ENCODE assay signal across 8 mouse cellular contexts in genomic region chr2:57239356-57239755, GRCm38 (mm10). TPM values are rescaled to one million over a fixed set of nuclear protein-coding genes. Genes with fewer than 3 reads are reported as not detected.
DNase-seq lines count a peak whose midpoint lies in the region; ATAC-seq and TF ChIP-seq lines count a peak whose summit lies in the region.

No protein-coding gene starts in this region.

- no peak overlapping the region for H3K27ac ChIP-seq in heart, embryonic 11.5 days (ENCODE audit: low read depth, low read length)
- no peak overlapping the region for H3K27ac ChIP-seq in midbrain, embryonic 11.5 days (ENCODE audit: low read depth, low read length)
- no peak overlapping the region for H3K27ac ChIP-seq in midbrain, postnatal 0 days (ENCODE audit: low read depth, low read length)
- H3K27ac ChIP-seq in intestine, embryonic 14.5 days (ENCODE audit: low read depth): no peak overlapping the region
- H3K27ac ChIP-seq in stomach, embryonic 15.5 days: no peak overlapping the region

- H3K36me3 ChIP-seq in heart, embryonic 11.5 days (ENCODE audit: control insufficient read depth, insufficient read depth, low read length): no peaks in the 10 kb centered on the region
- H3K36me3 ChIP-seq in midbrain, embryonic 11.5 days (ENCODE audit: control insufficient read depth, insufficient read depth, low read length): no peaks in the 10 kb centered on the region
- no peaks in the 10 kb centered on the region for H3K36me3 ChIP-seq in midbrain, postnatal 0 days (ENCODE audit: insufficient read depth, low read length)
- no peaks in the 10 kb centered on the region for H3K36me3 ChIP-seq in intestine, embryonic 14.5 days (ENCODE audit: control insufficient read depth, insufficient read depth, low read length)
- no peaks in the 10 kb centered on the region for H3K36me3 ChIP-seq in stomach, embryonic 15.5 days

- H3K9me3 ChIP-seq in heart, embryonic 11.5 days (replicated peaks; ENCODE audit: control insufficient read depth, low read length): no peaks in the 10 kb centered on the region
- H3K9me3 ChIP-seq in midbrain, embryonic 11.5 days (ENCODE audit: control insufficient read depth, low read length): no peaks in the 10 kb centered on the region
- H3K9me3 ChIP-seq in midbrain, postnatal 0 days (ENCODE audit: low read length): no peaks in the 10 kb centered on the region
- H3K9me3 ChIP-seq in intestine, embryonic 14.5 days (ENCODE audit: control insufficient read depth, low read length): no peaks in the 10 kb centered on the region
- H3K9me3 ChIP-seq in stomach, embryonic 15.5 days: no peaks in the 10 kb centered on the region

- no peak for TF ChIP-seq CTCF in midbrain, postnatal 0 days (IDR thresholded peaks at IDR 0.05)

- H3K9ac ChIP-seq in heart, embryonic 11.5 days (ENCODE audit: low read depth, low read length): no peak overlapping the region
- no peak overlapping the region for H3K9ac ChIP-seq in midbrain, embryonic 11.5 days (ENCODE audit: low read length)
- no peak overlapping the region for H3K9ac ChIP-seq in midbrain, postnatal 0 days (replicated peaks; ENCODE audit: low read length, poor library complexity, severe bottlenecking)
- no peak overlapping the region for H3K9ac ChIP-seq in intestine, embryonic 14.5 days (ENCODE audit: low read length)
- H3K9ac ChIP-seq in stomach, embryonic 15.5 days: no peak overlapping the region

- peak overlapping the region; percentile 82; the same call in 1 of the 2 replicates for H3K4me2 ChIP-seq in heart, embryonic 11.5 days
- no peak overlapping the region for H3K4me2 ChIP-seq in midbrain, embryonic 11.5 days
- no peak overlapping the region for H3K4me2 ChIP-seq in midbrain, postnatal 0 days (ENCODE audit: low read depth, low read length, poor library complexity, severe bottlenecking)
- peak overlapping the region; percentile 96; the same call in 1 of the 2 replicates for H3K4me2 ChIP-seq in intestine, embryonic 14.5 days (ENCODE audit: low read length)
- peak overlapping the region; percentile 95 for H3K4me2 ChIP-seq in stomach, embryonic 15.5 days

- no peaks in the 10 kb centered on the region for H3K27me3 ChIP-seq in heart, embryonic 11.5 days (ENCODE audit: control insufficient read depth, insufficient read depth, low read length)
- H3K27me3 ChIP-seq in midbrain, embryonic 11.5 days (ENCODE audit: control insufficient read depth, insufficient read depth, low read length): peaks cover 5% of the 10 kb centered on the region; the same call in 1 of the 2 replicates
- H3K27me3 ChIP-seq in midbrain, postnatal 0 days (ENCODE audit: insufficient read depth, low read length): no peaks in the 10 kb centered on the region; the same call in 1 of the 2 replicates
- no peaks in the 10 kb centered on the region for H3K27me3 ChIP-seq in intestine, embryonic 14.5 days (replicated peaks; ENCODE audit: control insufficient read depth, insufficient read depth, low read length)
- no peaks in the 10 kb centered on the region for H3K27me3 ChIP-seq in stomach, embryonic 15.5 days (replicated peaks)

- no peak for ATAC-seq in heart, embryonic 11.5 days (replicated peaks; ENCODE audit: insufficient number of reproducible peaks, low FRiP score, low TSS enrichment)
- ATAC-seq in midbrain, embryonic 11.5 days (ENCODE audit: low FRiP score): no peak
- no peak for ATAC-seq in midbrain, postnatal 0 days (ENCODE audit: low FRiP score)
- ATAC-seq in intestine, embryonic 14.5 days (replicated peaks; ENCODE audit: low FRiP score, low TSS enrichment, low read depth): no peak
- no peak for ATAC-seq in stomach, embryonic 15.5 days (ENCODE audit: insufficient read depth, low FRiP score, low read depth)

- 13% methylated on average over 2 of the region's 2 CpGs for WGBS in heart, embryonic 11.5 days (ENCODE audit: insufficient replicate concordance)
- WGBS in midbrain, embryonic 11.5 days: 21% methylated on average over 2 of the region's 2 CpGs
- 36% methylated on average over 2 of the region's 2 CpGs for WGBS in midbrain, postnatal 0 days
- 35% methylated on average over 2 of the region's 2 CpGs for WGBS in intestine, embryonic 14.5 days
- 43% methylated on average over 2 of the region's 2 CpGs for WGBS in stomach, embryonic 15.5 days

- DNase-seq in heart, adult 9 months (ENCODE audit: low spot score in 2 of 2): no peak
- DNase-seq in midbrain, embryonic 11.5 days (ENCODE audit: low spot score, missing footprints): peak; percentile 78
- no peak for DNase-seq in midbrain, postnatal 0 days (ENCODE audit: low spot score)
- no peak for DNase-seq in intestine, embryonic 14.5 days (ENCODE audit: low spot score)
- DNase-seq in cerebellum, postnatal 14 days: no peak
- no peak for DNase-seq in yolk sac, embryonic 10.5 days (ENCODE audit: low spot score)

- H3K4me1 ChIP-seq in heart, embryonic 11.5 days (ENCODE audit: control insufficient read depth, insufficient read depth, low read length): no peaks in the 10 kb centered on the region
- 0 out of 2 replicates have a peak, but pooled peaks cover 2% of the 10 kb centered on the region for H3K4me1 ChIP-seq in midbrain, embryonic 11.5 days (ENCODE audit: control insufficient read depth, insufficient read depth, low read length)
- H3K4me1 ChIP-seq in midbrain, postnatal 0 days (ENCODE audit: insufficient read depth, low read length): no peaks in the 10 kb centered on the region
- H3K4me1 ChIP-seq in intestine, embryonic 14.5 days (replicated peaks; ENCODE audit: control insufficient read depth, insufficient read depth, low read length): peaks cover 2% of the 10 kb centered on the region; the same call in 1 of the 2 replicates
- 0 out of 2 replicates have a peak, but pooled peaks cover 9% of the 10 kb centered on the region for H3K4me1 ChIP-seq in stomach, embryonic 15.5 days

- no peak overlapping the region for H3K4me3 ChIP-seq in heart, embryonic 11.5 days (ENCODE audit: low read depth, low read length)
- H3K4me3 ChIP-seq in midbrain, embryonic 11.5 days (ENCODE audit: low read depth, low read length): no peak overlapping the region
- H3K4me3 ChIP-seq in midbrain, postnatal 0 days (ENCODE audit: low read depth, low read length): no peak overlapping the region
- H3K4me3 ChIP-seq in intestine, embryonic 14.5 days (ENCODE audit: low read depth, low read length): no peak overlapping the region
- H3K4me3 ChIP-seq in stomach, embryonic 15.5 days (replicated peaks): peak overlapping the region; percentile 75

RNA-seq across cellular contexts. Expression of gene Gpd2, which starts 1.9 kb away (rescaled TPM):
- polyA plus RNA-seq in heart, embryonic 11.5 days (2014; fragmentation: Nextera tagmentation; extraction: Ambion mirVana): 16.9 and 17.3 TPM in 2 replicates
- polyA plus RNA-seq in midbrain, embryonic 11.5 days (2014; fragmentation: Nextera tagmentation; extraction: Ambion mirVana): 14.6 and 15.8 TPM in 2 replicates
- total RNA-seq in midbrain, postnatal 0 days (2014; rRNA removed): 31.1 and 36.4 TPM in 2 replicates
- 31.9 and 33.0 TPM in 2 replicates for polyA plus RNA-seq in midbrain, postnatal 0 days (2015; fragmentation: Nextera tagmentation; extraction: Ambion mirVana)
- 21.8 and 24.7 TPM in 2 replicates for polyA plus RNA-seq in intestine, embryonic 14.5 days (2014; fragmentation: Nextera tagmentation; extraction: Ambion mirVana)
- polyA plus RNA-seq in stomach, embryonic 15.5 days (2015; fragmentation: Nextera tagmentation; extraction: Ambion mirVana): 27.5 and 32.7 TPM in 2 replicates

Comparison
In these comparisons a context has a peak if more than half of its experiments do, and no peak if none do; other contexts are left out.
1. H3K4me2 ChIP-seq: peak in heart, embryonic 11.5 days (single experiment), intestine, embryonic 14.5 days (single experiment) and stomach, embryonic 15.5 days (single experiment); none in midbrain, embryonic 11.5 days (single experiment) and midbrain, postnatal 0 days (single experiment).